Mouse (Mus musculus) cerebellum, adult 9-11 months (tissue): ENCODE data around the gene Ntn1.
A peak's percentile ranks its signal among the peaks of the same experiment; 100 is the strongest.

ENCODE experiments used
- DNase-seq: peaks from one replicate; pipeline ENCODE4 v3.0.0; 2022

Gene Ntn1

DNA sequence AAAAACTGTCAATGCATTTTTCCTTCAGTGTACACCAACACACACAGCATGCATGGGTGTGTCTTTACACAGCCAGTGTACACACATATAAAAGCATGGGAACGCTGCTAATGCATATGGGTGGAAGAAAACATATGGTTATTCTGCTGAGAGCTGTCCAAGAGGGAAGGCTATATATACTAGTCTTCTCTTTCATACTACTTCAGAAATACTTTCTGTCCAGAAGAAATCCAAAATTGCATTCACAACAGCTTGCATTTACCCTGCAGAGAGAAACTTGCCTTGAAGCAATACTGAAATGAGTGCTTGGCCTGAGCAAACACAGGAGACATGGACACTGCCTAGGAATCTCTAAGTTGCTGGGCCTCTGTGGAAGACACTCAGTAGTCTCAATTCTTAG is 18.8 kb downstream of the Ntn1 start:
- DNase-seq = no peak

- no peak for DNase-seq
Measured at GRCm38 (mm10) chr11:68381318-68381717, 19.3 kb downstream of the Ntn1 start.

DNA sequence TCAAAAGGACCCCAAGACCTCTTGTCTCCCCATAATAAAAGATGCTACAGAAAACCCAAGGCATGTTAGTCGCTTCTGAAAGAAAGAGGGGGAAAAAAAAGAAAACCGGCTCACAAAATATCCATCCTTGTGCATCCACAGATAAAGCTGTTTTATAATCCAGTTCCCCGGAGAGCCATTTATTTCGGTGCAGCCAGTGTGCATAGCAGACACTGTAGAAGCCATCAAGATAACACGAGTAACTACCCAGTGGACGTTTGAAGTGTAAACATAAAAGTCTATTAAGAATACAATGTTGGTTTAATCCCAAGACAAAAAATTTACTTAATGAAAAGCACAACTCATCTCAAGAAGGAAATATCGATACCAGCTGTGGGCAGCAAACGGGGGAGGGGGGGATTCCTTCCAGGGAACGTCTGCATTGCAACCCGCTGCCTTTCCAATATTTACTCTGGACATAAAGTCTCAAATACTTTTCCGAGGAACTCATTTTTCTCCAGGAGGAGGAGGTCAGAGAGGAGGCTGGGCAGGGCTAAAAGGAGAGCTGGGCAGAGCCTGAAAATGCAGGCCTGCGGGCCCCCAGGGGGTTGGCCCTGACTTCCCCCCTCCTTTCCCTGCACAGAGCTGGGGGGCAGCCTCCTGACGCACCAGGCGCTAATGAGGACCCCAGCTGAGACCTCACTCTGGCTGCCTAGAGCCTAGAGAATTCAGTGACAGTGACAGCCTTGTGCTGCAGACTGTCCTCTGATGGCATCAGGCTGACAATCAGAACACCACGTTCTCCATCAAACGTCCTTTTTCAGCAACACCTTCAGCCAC is 21.5 kb downstream of the Ntn1 start:
- DNase-seq = no peak

- no peak for DNase-seq
Measured at GRCm38 (mm10) chr11:68378419-68378818, 22.2 kb downstream of the Ntn1 start.

- DNase-seq = no peak
Measured at GRCm38 (mm10) chr11:68373105-68373504, 27.5 kb downstream of the Ntn1 start.

DNA sequence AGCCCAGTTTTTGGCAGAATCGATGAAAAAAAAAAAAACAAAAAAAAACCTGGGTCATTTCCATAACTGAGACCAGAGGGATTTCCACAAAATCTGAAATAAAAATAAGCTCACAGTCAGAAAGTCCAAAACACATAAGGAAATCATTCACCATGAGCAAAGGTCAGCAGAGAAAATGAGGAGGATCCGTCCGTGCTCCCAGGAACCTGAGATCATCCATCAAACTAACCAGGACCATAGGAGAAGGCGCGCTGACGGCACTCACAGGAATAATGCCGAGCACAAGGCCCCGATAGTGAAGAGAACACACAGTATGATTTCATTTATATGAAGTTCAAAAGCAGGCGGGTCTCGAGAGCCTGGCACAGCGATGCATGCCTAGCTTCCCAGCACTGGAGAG is 29.0 kb downstream of the Ntn1 start:
- DNase-seq = no peak

- no peak for DNase-seq
Measured at GRCm38 (mm10) chr11:68356901-68357300, 43.7 kb downstream of the Ntn1 start.

- peak; percentile 22 for DNase-seq
Measured at GRCm38 (mm10) chr11:68355561-68355960, 45.1 kb downstream of the Ntn1 start.

DNA sequence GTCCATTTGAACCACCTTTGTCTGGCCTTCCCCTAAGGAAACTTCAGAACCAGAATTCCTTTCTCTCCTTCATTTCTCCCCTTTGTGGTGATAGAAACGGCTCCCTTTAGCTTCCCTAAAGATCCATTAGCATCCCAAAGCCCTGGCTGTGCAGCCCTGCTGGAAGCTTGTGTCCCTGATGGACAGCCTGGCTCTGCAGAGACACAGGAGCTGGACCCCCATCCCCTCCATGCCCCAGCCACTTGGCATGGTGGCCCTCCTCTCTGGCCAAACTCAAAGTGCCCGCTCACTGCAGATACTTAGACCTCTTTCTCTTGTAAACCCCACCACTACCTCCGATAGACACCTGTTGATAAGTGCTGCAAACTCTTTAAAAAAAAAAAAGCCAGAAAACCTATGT is 45.8 kb downstream of the Ntn1 start:
- DNase-seq = no peak

DNA sequence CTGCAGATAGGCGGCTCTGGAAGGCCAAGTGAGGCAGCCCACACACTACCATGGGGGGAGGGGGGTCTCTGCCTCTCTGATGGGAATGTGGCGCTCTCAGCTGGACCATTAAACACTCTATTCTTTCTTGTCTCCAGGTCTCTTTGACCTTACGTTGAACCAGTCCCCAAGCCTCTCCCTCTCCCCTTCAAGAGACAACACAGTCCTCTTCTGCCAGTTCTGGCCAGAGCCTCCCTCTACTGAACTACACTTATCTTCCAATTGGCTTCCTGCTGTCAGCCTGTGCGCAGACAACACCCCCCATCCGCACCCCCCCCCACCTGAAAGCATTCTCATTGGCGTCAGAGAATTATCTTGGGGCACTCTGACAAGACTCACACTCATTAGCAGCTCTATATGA is 48.4 kb downstream of the Ntn1 start:
- no peak for DNase-seq

GRCm38 (mm10) chr11:68348851-68349250 is 51.8 kb downstream of the Ntn1 start:
- no peak for DNase-seq

GRCm38 (mm10) chr11:68348083-68348482 is 52.5 kb downstream of the Ntn1 start:
- no peak for DNase-seq

GRCm38 (mm10) chr11:68347508-68347907 is 53.1 kb downstream of the Ntn1 start:
- no peak for DNase-seq

- no peak for DNase-seq
Measured at GRCm38 (mm10) chr11:68346099-68346498, 54.5 kb downstream of the Ntn1 start.

DNA sequence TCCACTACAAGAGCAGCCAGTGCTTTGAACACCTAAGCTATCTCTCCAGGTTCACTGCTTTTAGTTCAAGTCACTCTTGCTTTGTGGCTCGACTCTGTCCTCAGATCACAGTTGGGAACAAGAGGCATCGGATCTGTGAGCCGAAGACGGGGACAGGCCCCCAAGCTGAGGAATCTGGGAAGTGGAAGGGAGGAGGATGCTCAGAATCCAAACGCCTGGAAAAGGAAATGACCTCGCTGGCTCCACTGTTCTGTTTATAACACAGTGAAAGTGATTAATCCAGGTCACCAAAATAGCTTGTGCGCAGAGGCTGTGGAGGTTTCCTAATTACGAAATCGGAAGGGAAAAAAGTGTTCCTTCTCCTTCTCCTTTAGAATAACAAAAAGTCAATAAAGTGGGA is 56.4 kb downstream of the Ntn1 start:
- no peak for DNase-seq

GRCm38 (mm10) chr11:68342761-68343160 is 57.9 kb downstream of the Ntn1 start:
- DNase-seq = no peak

DNA sequence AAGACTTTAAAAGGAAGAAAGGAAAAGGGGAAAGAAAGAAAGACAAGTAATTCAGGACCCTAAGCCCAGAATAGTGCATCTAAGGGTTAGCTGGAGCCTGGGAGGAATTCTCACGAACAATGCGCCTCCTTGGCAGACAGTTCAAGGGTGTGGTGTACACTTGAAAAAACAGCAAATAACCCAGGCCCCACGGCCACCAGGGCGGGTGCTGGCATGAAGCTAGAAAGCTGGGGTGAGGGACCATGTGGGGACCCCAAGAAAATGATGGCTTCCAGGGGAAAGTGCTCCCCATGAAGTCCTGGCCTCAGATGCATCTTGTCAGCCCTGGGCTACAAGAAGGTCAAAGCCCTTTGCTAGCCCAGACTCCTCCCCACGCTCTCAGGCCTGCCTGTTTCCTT is 58.6 kb downstream of the Ntn1 start:
- DNase-seq = no peak

- no peak for DNase-seq
Measured at GRCm38 (mm10) chr11:68341111-68342002, 59.3 kb downstream of the Ntn1 start.

GRCm38 (mm10) chr11:68340366-68340765 is 60.3 kb downstream of the Ntn1 start:
- DNase-seq = no peak

- DNase-seq = no peak
Measured at GRCm38 (mm10) chr11:68339856-68340255, 60.8 kb downstream of the Ntn1 start.

DNA sequence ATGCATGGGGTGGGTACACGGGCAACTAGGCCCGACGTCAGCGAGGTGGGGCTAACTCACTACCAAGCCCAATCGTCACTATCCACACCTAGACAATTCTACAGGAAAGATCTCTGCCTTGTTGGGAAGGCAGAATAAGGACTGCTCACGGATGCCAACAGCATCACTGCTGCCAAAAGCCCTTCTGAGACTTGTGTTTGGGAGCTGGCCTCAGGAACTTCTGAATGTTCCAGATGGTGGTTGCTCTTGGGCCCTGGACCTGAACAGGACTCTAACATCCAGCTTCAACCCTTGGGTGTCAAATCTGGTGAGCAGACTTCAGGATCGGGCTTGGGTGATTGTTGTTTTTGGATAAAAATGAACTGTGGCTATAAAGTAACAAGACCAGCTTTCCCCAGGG is 61.3 kb downstream of the Ntn1 start:
- no peak for DNase-seq

GRCm38 (mm10) chr11:68331676-68332265 is 68.9 kb downstream of the Ntn1 start:
- peak; percentile 51 for DNase-seq

DNA sequence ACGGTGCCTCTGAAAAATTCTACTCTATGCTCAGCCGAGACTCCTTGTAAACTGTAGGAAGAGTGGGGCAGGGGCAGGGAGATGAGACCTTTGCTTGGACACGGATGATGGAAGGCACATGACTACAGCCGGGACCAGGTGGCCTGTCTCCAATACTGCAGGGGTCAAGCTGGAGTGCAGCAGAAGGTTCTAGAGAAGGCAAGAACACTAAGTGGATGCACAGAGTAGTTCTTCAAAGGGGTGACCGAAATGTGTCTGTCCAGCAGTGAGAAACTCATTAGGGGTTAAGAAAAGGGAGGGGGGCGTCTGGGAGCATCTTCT is 69.5 kb downstream of the Ntn1 start:
- no peak for DNase-seq
